Mouse (Mus musculus) hindbrain, embryonic 14.5 days (tissue): ENCODE measurements around the gene Ilf2. TPM values are rescaled to one million over a fixed set of nuclear protein-coding genes. Genes with fewer than 3 reads are reported as not detected.
A peak's percentile ranks its signal among the peaks of the same experiment; 100 is the strongest.

ENCODE experiments used
- ATAC-seq: fragments of 200-750 bp; cut with Nextera tagmentation; 2 replicates; pipeline ENCODE4 v1.8.0; 2017; ENCODE audit warnings: moderate number of reproducible peaks, mild to moderate bottlenecking, moderate TSS enrichment, moderate library complexity; ENCODE audit not compliant: low FRiP score
- DNase-seq: peaks from one replicate; pipeline ENCODE4 v3.0.0-alpha.2; 2015; ENCODE audit warnings: low spot score
- H3K27ac ChIP-seq: fragments of 300-500 bp; sonication (generic); 2 replicates; pipeline ENCODE4 v1.5.1; 2014; ENCODE audit warnings: mild to moderate bottlenecking, moderate library complexity
- H3K27me3 ChIP-seq: fragments of 300-500 bp; sonication (generic); 2 replicates; pipeline ENCODE4 v1.6.1; 2014; ENCODE audit warnings: mild to moderate bottlenecking, low read length, mixed read lengths; ENCODE audit not compliant: control insufficient read depth, insufficient read depth
- H3K36me3 ChIP-seq: fragments of 300-500 bp; sonication (generic); replicated peaks from 2 replicates; pipeline ENCODE4 v1.6.1; 2014; ENCODE audit not compliant: control insufficient read depth, insufficient read depth
- H3K4me1 ChIP-seq: fragments of 300-500 bp; sonication (generic); replicated peaks from 2 replicates; pipeline ENCODE4 v1.6.1; 2014; ENCODE audit warnings: antibody characterized with exemption, low read length, mixed read lengths; ENCODE audit not compliant: control insufficient read depth, insufficient read depth
- H3K4me2 ChIP-seq: fragments of 300-500 bp; sonication (generic); replicated peaks from 2 replicates; pipeline ENCODE4 v1.6.1; 2014; ENCODE audit warnings: mild to moderate bottlenecking, moderate library complexity
- H3K4me3 ChIP-seq: fragments of 300-500 bp; sonication (generic); replicated peaks from 2 replicates; pipeline ENCODE4 v1.5.1; 2014; ENCODE audit warnings: mild to moderate bottlenecking, low read length
- H3K9ac ChIP-seq: fragments of 300-500 bp; sonication (generic); 2 replicates; pipeline ENCODE4 v1.6.1; 2014
- H3K9me3 ChIP-seq: fragments of 300-500 bp; sonication (generic); 2 replicates; pipeline ENCODE4 v1.6.1; 2016; ENCODE audit warnings: low read length; ENCODE audit not compliant: control insufficient read depth
- WGBS: fragments of 180-500 bp; shearing (Covaris S2); extraction: QIAGEN DNeasy Blood & Tissue Kit; methylation state at CpG from one replicate; pipeline ENCODE4 v1.1.7; 2014; 5-methylcytosine and 5-hydroxymethylcytosine counted together
- polyA plus RNA-seq: library from polyadenylated mRNA; unstranded; fragments of >200 nt; fragmentation: Nextera tagmentation; extraction: Ambion mirVana; gene quantifications from 2 replicates; pipeline ENCODE4 v1.2.1, GENCODE M21; 2014

Gene Ilf2
- 228 and 235 TPM in 2 replicates for polyA plus RNA-seq

- peak within 1 kb of the TSS; percentile 78 for H3K4me2 ChIP-seq
- DNase-seq (peak; percentile 100), ATAC-seq (peak; percentile 99)
- peak within 1 kb of the TSS; percentile 85 for H3K9ac ChIP-seq
- no peaks in the 10 kb centered on the region for H3K9me3 ChIP-seq
- peak within 1 kb of the TSS; percentile 66 for H3K4me3 ChIP-seq
- under 1% methylated on average over 45 of the region's 45 CpGs for WGBS
- peaks cover 38% of the 10 kb centered on the region for H3K36me3 ChIP-seq
- peaks cover 12% of the 10 kb centered on the region for H3K4me1 ChIP-seq
- H3K27me3 ChIP-seq = no peaks in the 10 kb centered on the region
- peak within 1 kb of the TSS; percentile 90 for H3K27ac ChIP-seq
Observed at GRCm38 (mm10) chr3:90475831-90476611, at the start of gene Ilf2. TSS of gene Ilf2 (plus strand) at chr3:90476126.

DNA sequence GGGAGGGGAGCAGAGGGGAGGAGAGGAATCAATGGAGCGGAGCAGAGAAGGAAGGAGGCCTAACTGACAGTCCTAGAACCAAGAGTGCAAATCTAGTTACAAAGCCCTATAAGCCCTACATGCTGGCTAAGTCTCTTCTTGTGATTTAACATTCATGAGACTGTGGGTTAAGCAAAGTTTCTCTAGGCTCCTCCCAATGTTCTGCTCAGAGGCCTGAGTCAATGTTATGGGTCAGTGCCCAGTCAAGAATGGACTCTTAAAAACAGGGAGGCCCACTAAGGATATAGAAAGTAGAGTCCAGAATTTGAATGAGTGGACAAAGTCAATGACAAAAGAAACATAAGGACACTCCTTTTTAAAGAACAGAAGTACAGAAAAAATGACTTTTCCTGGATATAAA, 48.4 kb upstream of the Ilf2 start:
- DNase-seq = no peak
- Histone ChIP-seq H3K27ac (no peak overlapping the region), H3K27me3 (no peaks in the 10 kb centered on the region), H3K4me2 (no peak overlapping the region), H3K9ac (no peak overlapping the region), H3K36me3 (peaks cover 22% of the 10 kb centered on the region), H3K4me1 (peaks cover 19% of the 10 kb centered on the region), H3K4me3 (no peak overlapping the region), H3K9me3 (no peaks in the 10 kb centered on the region)
- 75% methylated on average over 1 of the region's 1 CpGs for WGBS
- no peak for ATAC-seq

GRCm38 (mm10) chr3:90428186-90428585, 47.7 kb upstream of the Ilf2 start:
- 86% methylated on average over 6 of the region's 6 CpGs for whole genome bisulfite sequencing

GRCm38 (mm10) chr3:90429576-90429975, 46.4 kb upstream of the Ilf2 start:
- H3K9ac ChIP-seq = no peak overlapping the region
- H3K27me3 ChIP-seq = no peaks in the 10 kb centered on the region
- H3K4me1 ChIP-seq = peaks cover 19% of the 10 kb centered on the region
- H3K9me3 ChIP-seq = no peaks in the 10 kb centered on the region
- H3K4me3 ChIP-seq = no peak overlapping the region
- H3K36me3 ChIP-seq = 0 out of 2 replicates have a peak, but pooled peaks cover 4% of the 10 kb centered on the region
- H3K4me2 ChIP-seq = no peak overlapping the region
- H3K27ac ChIP-seq = no peak overlapping the region
- WGBS = 86% methylated on average over 3 of the region's 3 CpGs
- DNase-seq (no peak), ATAC-seq (no peak)

More at GRCm38 (mm10) chr3:90428186-90428585, 47.7 kb upstream of the Ilf2 start:
- H3K27ac ChIP-seq = no peak overlapping the region
- H3K9me3 ChIP-seq = no peaks in the 10 kb centered on the region
- no peak overlapping the region for H3K4me3 ChIP-seq
- H3K36me3 ChIP-seq = peaks cover 16% of the 10 kb centered on the region
- no peak overlapping the region for H3K4me2 ChIP-seq
- no peak for DNase-seq
- no peak overlapping the region for H3K9ac ChIP-seq
- no peak for ATAC-seq
- no peaks in the 10 kb centered on the region for H3K27me3 ChIP-seq
- H3K4me1 ChIP-seq = peaks cover 19% of the 10 kb centered on the region

GRCm38 (mm10) chr3:90432348-90432747, 43.6 kb upstream of the Ilf2 start:
- H3K27ac ChIP-seq = peak overlapping the region; percentile 97; the same call in 1 of the 2 replicates
- H3K4me2 ChIP-seq = peak overlapping the region; percentile 87
- peak overlapping the region; percentile 70 for H3K4me3 ChIP-seq
- DNase-seq (no peak), ATAC-seq (no peak)
- 0 out of 2 replicates have a peak, but pooled peaks cover 4% of the 10 kb centered on the region for H3K36me3 ChIP-seq
- H3K27me3 ChIP-seq = no peaks in the 10 kb centered on the region
- no peaks in the 10 kb centered on the region for H3K9me3 ChIP-seq
- peaks cover 19% of the 10 kb centered on the region for H3K4me1 ChIP-seq
- peak overlapping the region; percentile 90 for H3K9ac ChIP-seq
- WGBS = 23% methylated on average over 2 of the region's 2 CpGs

DNA sequence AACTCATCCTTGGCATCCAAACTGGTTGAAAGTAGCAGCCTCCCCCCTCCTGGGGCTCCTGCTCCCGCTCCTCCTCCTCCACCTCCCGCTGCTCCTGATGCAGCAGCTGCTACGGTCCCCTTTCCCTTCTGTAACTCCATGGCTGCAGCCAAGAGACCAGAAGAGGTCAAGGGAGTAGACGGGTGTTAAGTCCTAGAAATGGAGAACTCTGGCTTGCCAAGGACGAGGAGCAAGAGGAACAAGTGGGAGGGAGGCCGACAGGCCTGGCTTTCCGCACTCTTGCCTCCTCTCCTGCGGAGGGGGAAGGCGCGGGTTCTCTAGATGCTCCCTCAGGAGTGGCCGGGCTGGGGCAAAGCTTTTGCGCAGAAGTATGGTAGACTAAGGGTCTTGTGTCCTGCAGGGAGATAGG, 43.1 kb upstream of the Ilf2 start:
- ATAC-seq (peak; percentile 19; the same call in 1 of the 2 replicates), DNase-seq (peak; percentile 42)
- H3K27ac ChIP-seq = peak overlapping the region; percentile 97
- peak overlapping the region; percentile 87 for H3K4me2 ChIP-seq
- WGBS = 0% methylated on average over 12 of the region's 12 CpGs
- 0 out of 2 replicates have a peak, but pooled peaks cover 4% of the 10 kb centered on the region for H3K36me3 ChIP-seq
- H3K9me3 ChIP-seq = no peaks in the 10 kb centered on the region
- no peaks in the 10 kb centered on the region for H3K27me3 ChIP-seq
- H3K4me3 ChIP-seq = peak overlapping the region; percentile 70
- peaks cover 19% of the 10 kb centered on the region for H3K4me1 ChIP-seq
- peak overlapping the region; percentile 90 for H3K9ac ChIP-seq

- peak within 1 kb of the TSS; percentile 97 for H3K27ac ChIP-seq
- peak within 1 kb of the TSS; percentile 70 for H3K4me3 ChIP-seq
- peak within 1 kb of the TSS; percentile 87 for H3K4me2 ChIP-seq
- peak; percentile 99 for DNase-seq
- peak within 1 kb of the TSS; percentile 90 for H3K9ac ChIP-seq
- H3K4me1 ChIP-seq = peaks cover 19% of the 10 kb centered on the region
- no peaks in the 10 kb centered on the region for H3K27me3 ChIP-seq
- 0 out of 2 replicates have a peak, but pooled peaks cover 4% of the 10 kb centered on the region for H3K36me3 ChIP-seq
- under 1% methylated on average over 52 of the region's 52 CpGs for WGBS
- peak; percentile 99 for ATAC-seq
- no peaks in the 10 kb centered on the region for H3K9me3 ChIP-seq
Observed at GRCm38 (mm10) chr3:90433381-90434020, 42.4 kb upstream of the Ilf2 start, which contains the start of gene Ints3. TSS of gene Ints3 (minus strand) at chr3:90433622.

DNA sequence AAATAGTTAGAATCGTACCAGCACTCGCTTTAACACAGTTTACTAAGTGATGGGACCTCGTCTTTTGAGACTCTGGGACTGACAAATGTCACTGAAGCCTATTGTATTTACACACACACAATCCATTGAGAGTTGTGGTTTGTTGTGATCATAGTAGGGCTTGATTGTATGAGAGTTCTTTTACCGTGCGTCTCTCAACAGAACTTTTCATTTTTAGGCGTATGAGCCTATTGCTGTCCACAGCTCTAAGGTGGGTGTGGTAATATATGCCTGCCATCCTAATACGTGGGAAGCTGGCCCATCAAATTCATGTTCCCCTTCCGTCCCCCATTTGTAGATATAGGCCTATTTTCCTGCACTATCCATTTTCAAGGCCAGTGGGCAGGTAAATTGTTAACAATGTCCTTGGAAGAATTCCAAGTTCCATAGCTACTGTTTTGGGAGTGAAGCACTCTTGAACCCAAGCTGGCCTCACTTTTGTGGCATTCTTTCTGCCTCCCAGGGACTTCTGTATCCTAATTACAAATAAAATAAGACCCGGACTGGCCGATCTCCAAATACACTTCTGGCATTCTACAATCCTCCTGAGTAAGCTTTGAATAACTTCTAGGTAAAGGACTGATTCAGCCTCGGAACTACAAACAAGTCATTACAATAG, 41.7 kb upstream of the Ilf2 start:
- Histone ChIP-seq H3K4me3 (peak overlapping the region; percentile 70), H3K4me1 (peaks cover 19% of the 10 kb centered on the region), H3K4me2 (peak overlapping the region; percentile 87), H3K27me3 (no peaks in the 10 kb centered on the region), H3K9ac (peak overlapping the region; percentile 52), H3K9me3 (no peaks in the 10 kb centered on the region), H3K36me3 (0 out of 2 replicates have a peak, but pooled peaks cover 4% of the 10 kb centered on the region), H3K27ac (peak overlapping the region; percentile 97)
- no peak for ATAC-seq
- WGBS = 57% methylated on average over 11 of the region's 11 CpGs
- DNase-seq = no peak

DNA sequence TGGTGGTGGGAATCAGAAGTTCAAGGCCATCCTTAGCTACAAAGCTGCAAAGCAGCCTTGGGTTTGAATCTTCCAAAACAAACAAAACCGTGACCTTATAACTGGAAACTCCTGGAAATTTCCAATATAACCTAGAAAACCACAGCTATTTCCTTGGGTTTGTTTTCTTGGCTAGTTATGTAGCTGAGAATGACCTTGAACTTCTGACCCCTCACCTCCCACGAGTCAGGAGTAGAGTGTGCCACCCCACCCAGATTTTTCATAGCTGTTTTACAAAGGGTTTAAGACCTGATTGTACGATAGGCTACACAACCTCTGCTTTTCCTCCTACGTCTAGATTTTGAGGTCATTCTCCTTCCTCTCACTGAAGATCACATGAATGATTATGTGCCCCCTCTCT, 38.8 kb upstream of the Ilf2 start:
- Histone ChIP-seq H3K9me3 (no peaks in the 10 kb centered on the region), H3K4me2 (no peak overlapping the region), H3K4me1 (peaks cover 4% of the 10 kb centered on the region), H3K4me3 (no peak overlapping the region), H3K36me3 (no peaks in the 10 kb centered on the region), H3K9ac (no peak overlapping the region), H3K27ac (no peak overlapping the region), H3K27me3 (no peaks in the 10 kb centered on the region)
- 80% methylated on average over 4 of the region's 4 CpGs for WGBS
- ATAC-seq = no peak
- no peak for DNase-seq
